Mouse (Mus musculus): ENCODE data around the gene Aatk.

DNA sequence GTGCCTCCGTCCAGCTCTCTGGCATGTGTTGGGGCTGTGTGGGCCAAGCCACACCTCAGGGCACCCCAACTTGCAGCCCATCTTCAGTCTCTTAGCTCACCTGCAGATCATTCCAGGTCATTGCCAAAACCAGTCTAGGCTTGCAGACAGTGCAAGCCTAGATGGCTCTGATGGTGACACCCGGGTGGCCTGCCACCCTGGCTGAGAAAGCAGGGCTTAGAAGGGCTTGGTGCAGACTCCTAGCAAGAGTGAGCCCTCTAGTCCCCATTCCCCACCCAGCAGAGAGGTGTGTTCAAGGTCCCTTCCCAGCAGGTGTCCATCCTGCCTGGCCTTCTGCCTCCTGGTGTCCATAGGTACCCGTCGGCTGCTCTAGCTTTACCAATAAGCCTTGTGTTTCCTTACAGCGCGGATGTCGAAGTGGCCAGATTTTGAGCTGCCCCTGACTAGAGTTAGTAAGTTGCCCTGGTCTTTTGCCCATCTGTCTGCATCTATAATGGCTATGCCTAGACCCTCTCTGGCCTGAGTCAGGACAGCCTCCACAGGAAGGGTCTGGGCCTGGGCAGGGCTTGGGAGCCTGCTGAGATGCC lies 44.2 kb downstream of the Aatk start:
- TF ChIP-seq HCFC1 (IDR thresholded peaks at IDR 0.05; ENCODE audit: borderline replicate concordance, insufficient read depth, low read length), result no peak
- TF ChIP-seq CHD2 (IDR thresholded peaks at IDR 0.05; ENCODE audit: low read depth, low read length), result no peak
- TF ChIP-seq ZC3H11A (IDR thresholded peaks at IDR 0.05; ENCODE audit: borderline replicate concordance, low read depth, low read length), result no peak

All from ES-E14 (cell line).